Mouse (Mus musculus): ENCODE results near the gene Zdhhc1. TPM values are rescaled to one million over a fixed set of nuclear protein-coding genes. Genes with fewer than 3 reads are reported as not detected.

Gene Zdhhc1
- total and polyA plus RNA-seq, 2 experiments from 2014 or later = 19.1 to 56.2 TPM

- no peaks in the 10 kb centered on the region for H3K27me3 ChIP-seq (ENCODE audit: control insufficient read depth, insufficient read depth, low read length)
- peaks cover 10% of the 10 kb centered on the region; the same call in 1 of the 2 replicates for H3K36me3 ChIP-seq (replicated peaks; ENCODE audit: control insufficient read depth, insufficient read depth, low read length)
- 84% methylated on average over 5 of the region's 5 CpGs for WGBS
- no peak for TF ChIP-seq EP300 (IDR thresholded peaks at IDR 0.05; ENCODE audit: low read depth)
- no peak for TF ChIP-seq CTCF (IDR thresholded peaks at IDR 0.05; ENCODE audit: low read depth)
- DNase-seq (ENCODE audit: low spot score) (no peak), ATAC-seq (ENCODE audit: insufficient read depth, low read depth) (no peak)
- no peak overlapping the region for H3K27ac ChIP-seq (ENCODE audit: low read depth)
- peaks cover 30% of the 10 kb centered on the region for H3K4me1 ChIP-seq (ENCODE audit: control insufficient read depth, insufficient read depth)
- H3K9me3 ChIP-seq (replicated peaks; ENCODE audit: control insufficient read depth, low read length) = no peaks in the 10 kb centered on the region
- no peak overlapping the region for H3K4me3 ChIP-seq (ENCODE audit: low read depth, low read length)
- peak overlapping the region; percentile 64 for H3K4me2 ChIP-seq (ENCODE audit: low read depth, low read length)
- H3K9ac ChIP-seq (replicated peaks; ENCODE audit: low read depth, low read length) = no peak overlapping the region
Observed at GRCm38 (mm10) chr8:105470262-105470661, 26.4 kb downstream of the Zdhhc1 start.

GRCm38 (mm10) chr8:105469816-105470215, 26.9 kb downstream of the Zdhhc1 start:
- Histone ChIP-seq H3K9me3 (replicated peaks; ENCODE audit: control insufficient read depth, low read length) (no peaks in the 10 kb centered on the region), H3K4me2 (ENCODE audit: low read depth, low read length) (peak overlapping the region; percentile 64; the same call in 1 of the 2 replicates), H3K4me3 (ENCODE audit: low read depth, low read length) (no peak overlapping the region), H3K4me1 (ENCODE audit: control insufficient read depth, insufficient read depth) (peaks cover 30% of the 10 kb centered on the region), H3K27ac (ENCODE audit: low read depth) (no peak overlapping the region), H3K36me3 (replicated peaks; ENCODE audit: control insufficient read depth, insufficient read depth, low read length) (peaks cover 10% of the 10 kb centered on the region; the same call in 1 of the 2 replicates), H3K27me3 (ENCODE audit: control insufficient read depth, insufficient read depth, low read length) (no peaks in the 10 kb centered on the region), H3K9ac (replicated peaks; ENCODE audit: low read depth, low read length) (no peak overlapping the region)
- DNase-seq (ENCODE audit: low spot score) = no peak
- WGBS = 88% methylated on average over 5 of the region's 5 CpGs
- no peak for TF ChIP-seq EP300 (IDR thresholded peaks at IDR 0.05; ENCODE audit: low read depth)
- TF ChIP-seq CTCF (IDR thresholded peaks at IDR 0.05; ENCODE audit: low read depth) = no peak
- ATAC-seq (ENCODE audit: insufficient read depth, low read depth) = no peak

GRCm38 (mm10) chr8:105469041-105469695, 27.5 kb downstream of the Zdhhc1 start:
- no peak for ATAC-seq (ENCODE audit: insufficient read depth, low read depth)
- Histone ChIP-seq H3K27ac (ENCODE audit: low read depth) (no peak overlapping the region), H3K4me2 (ENCODE audit: low read depth, low read length) (no peak overlapping the region), H3K36me3 (replicated peaks; ENCODE audit: control insufficient read depth, insufficient read depth, low read length) (peaks cover 10% of the 10 kb centered on the region; the same call in 1 of the 2 replicates), H3K9ac (replicated peaks; ENCODE audit: low read depth, low read length) (no peak overlapping the region), H3K4me3 (ENCODE audit: low read depth, low read length) (no peak overlapping the region), H3K4me1 (ENCODE audit: control insufficient read depth, insufficient read depth) (peaks cover 24% of the 10 kb centered on the region), H3K27me3 (ENCODE audit: control insufficient read depth, insufficient read depth, low read length) (no peaks in the 10 kb centered on the region), H3K9me3 (replicated peaks; ENCODE audit: control insufficient read depth, low read length) (no peaks in the 10 kb centered on the region)
- no peak for DNase-seq (ENCODE audit: low spot score)
- no peak for TF ChIP-seq CTCF (IDR thresholded peaks at IDR 0.05; ENCODE audit: low read depth)
- no peak for TF ChIP-seq EP300 (IDR thresholded peaks at IDR 0.05; ENCODE audit: low read depth)
- 53% methylated on average over 6 of the region's 6 CpGs for WGBS

- H3K9ac ChIP-seq (replicated peaks; ENCODE audit: low read depth, low read length) = no peak overlapping the region
- H3K27me3 ChIP-seq (ENCODE audit: control insufficient read depth, insufficient read depth, low read length) = no peaks in the 10 kb centered on the region
- no peak overlapping the region for H3K4me3 ChIP-seq (ENCODE audit: low read depth, low read length)
- DNase-seq (ENCODE audit: low spot score) (no peak), ATAC-seq (ENCODE audit: insufficient read depth, low read depth) (no peak)
- H3K4me1 ChIP-seq (ENCODE audit: control insufficient read depth, insufficient read depth) = peaks cover 19% of the 10 kb centered on the region
- TF ChIP-seq EP300 (IDR thresholded peaks at IDR 0.05; ENCODE audit: low read depth) (no peak), CTCF (IDR thresholded peaks at IDR 0.05; ENCODE audit: low read depth) (no peak)
- H3K9me3 ChIP-seq (replicated peaks; ENCODE audit: control insufficient read depth, low read length) = no peaks in the 10 kb centered on the region
- H3K36me3 ChIP-seq (replicated peaks; ENCODE audit: control insufficient read depth, insufficient read depth, low read length) = peaks cover 10% of the 10 kb centered on the region; the same call in 1 of the 2 replicates
- no peak overlapping the region for H3K27ac ChIP-seq (ENCODE audit: low read depth)
- no peak overlapping the region for H3K4me2 ChIP-seq (ENCODE audit: low read depth, low read length)
- WGBS = 93% methylated on average over 27 of the region's 27 CpGs
Observed at GRCm38 (mm10) chr8:105468002-105468720, 28.5 kb downstream of the Zdhhc1 start.

- H3K4me2 ChIP-seq (ENCODE audit: low read depth, low read length) = no peak overlapping the region
- H3K27ac ChIP-seq (ENCODE audit: low read depth) = no peak overlapping the region
- no peak overlapping the region for H3K9ac ChIP-seq (replicated peaks; ENCODE audit: low read depth, low read length)
- peaks cover 19% of the 10 kb centered on the region for H3K4me1 ChIP-seq (ENCODE audit: control insufficient read depth, insufficient read depth)
- DNase-seq (ENCODE audit: low spot score) (no peak), ATAC-seq (ENCODE audit: insufficient read depth, low read depth) (no peak)
- no peak for TF ChIP-seq CTCF (IDR thresholded peaks at IDR 0.05; ENCODE audit: low read depth)
- no peak for TF ChIP-seq EP300 (IDR thresholded peaks at IDR 0.05; ENCODE audit: low read depth)
- no peak overlapping the region for H3K4me3 ChIP-seq (ENCODE audit: low read depth, low read length)
- WGBS = 92% methylated on average over 10 of the region's 10 CpGs
- H3K36me3 ChIP-seq (replicated peaks; ENCODE audit: control insufficient read depth, insufficient read depth, low read length) = peaks cover 6% of the 10 kb centered on the region; the same call in 1 of the 2 replicates
- H3K27me3 ChIP-seq (ENCODE audit: control insufficient read depth, insufficient read depth, low read length) = no peaks in the 10 kb centered on the region
- no peaks in the 10 kb centered on the region for H3K9me3 ChIP-seq (replicated peaks; ENCODE audit: control insufficient read depth, low read length)
Observed at GRCm38 (mm10) chr8:105467396-105467985, 29.2 kb downstream of the Zdhhc1 start.
